Mouse (Mus musculus): ENCODE measurements around the gene Wnt2b.

- TF ChIP-seq CTCF (IDR thresholded peaks at IDR 0.05; ENCODE audit: low read depth, low read length) (no peak), GATA1 (IDR thresholded peaks at IDR 0.05; ENCODE audit: borderline replicate concordance, low read length) (no peak), POLR2AphosphoS5 (IDR thresholded peaks at IDR 0.05; ENCODE audit: insufficient replicate concordance, low read depth, low read length) (no peak), TAL1 (conservative IDR thresholded peaks at IDR 0.05; ENCODE audit: low read depth, low read length) (no peak)
These were observed 18.0 kb upstream of the Wnt2b start for GRCm38 (mm10) chr3:104979735-104980134.
